Mouse (Mus musculus) bone marrow, adult 2 months (tissue): ENCODE data around the gene Gm13276.

Source experiments
- CTCF ChIP-seq: fragments of 200-500 bp; IDR thresholded peaks from 2 replicates; pipeline ENCODE4 v1.5.1; 2011; ENCODE audit warnings: low read length, control low read depth; ENCODE audit not compliant: control insufficient read depth, insufficient read depth
- POLR2A ChIP-seq: fragments of 200-500 bp; IDR thresholded peaks from 2 replicates; pipeline ENCODE4 v1.6.1; 2011; ENCODE audit warnings: low read depth, mild to moderate bottlenecking, control low read depth, low read length, borderline replicate concordance; ENCODE audit not compliant: control insufficient read depth

- TF ChIP-seq CTCF, result peak; percentile 13; the same call in 1 of the 2 replicates
- no peak for TF ChIP-seq POLR2A
These were observed 41.3 kb upstream of the Gm13276 start for GRCm38 (mm10) chr4:88744207-88744606.
